Mouse (Mus musculus): ENCODE measurements at regions not wholly inside any gene's neighbourhood (a gene's known extent, or its start where the extent isn't known, plus 50 kb on each side); places are given as distances from the start of the nearest gene placed in this dataset.

- DNase-seq (ENCODE audit: low read depth, low spot score), result no peak
Observed at GRCm38 (mm10) chr4:71663397-71663796, 94.4 kb downstream of the Gm11232 start.

DNA sequence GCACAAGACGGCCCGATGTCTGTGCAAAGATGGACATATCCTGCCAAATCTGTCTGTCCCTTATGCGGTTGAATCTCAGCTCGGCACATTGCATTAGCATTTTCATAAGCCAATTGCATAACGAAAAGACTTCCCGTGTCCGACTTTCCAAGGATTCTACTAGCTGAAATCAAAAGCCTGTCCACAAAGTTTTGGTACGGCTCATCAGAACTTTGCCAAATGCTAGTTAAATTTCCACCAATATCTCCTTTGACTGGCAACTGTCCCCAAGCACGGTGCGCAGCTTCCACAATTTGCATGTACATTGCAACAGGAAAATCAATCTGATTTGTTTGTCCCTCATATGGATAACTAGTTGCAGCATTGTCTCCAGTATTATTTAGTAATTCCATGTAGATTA is 117.2 kb downstream of the Gm11232 start:
- DNase-seq (ENCODE audit: low read depth, low spot score), result no peak

DNA sequence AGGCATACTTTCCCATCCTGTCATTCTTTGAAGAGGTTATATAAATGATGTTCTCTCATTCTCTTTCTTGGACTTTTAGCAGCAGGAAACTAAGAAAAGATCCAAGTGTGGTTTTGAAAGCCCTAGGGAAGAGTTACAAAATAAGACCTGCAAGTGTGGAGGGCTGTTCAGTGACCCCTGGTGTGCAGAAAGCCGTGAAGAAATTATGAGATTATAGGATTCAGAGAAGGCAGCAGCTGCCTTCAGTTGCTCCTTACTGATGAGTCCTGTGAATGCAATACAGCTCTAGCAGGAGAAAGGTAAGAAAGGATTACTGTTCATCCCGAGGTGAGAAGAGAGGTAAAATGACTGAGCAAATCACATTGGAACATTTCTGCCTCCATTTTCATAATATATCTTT is 130.7 kb downstream of the Gm11232 start:
- no peak for DNase-seq (ENCODE audit: low read depth, low spot score)

DNA sequence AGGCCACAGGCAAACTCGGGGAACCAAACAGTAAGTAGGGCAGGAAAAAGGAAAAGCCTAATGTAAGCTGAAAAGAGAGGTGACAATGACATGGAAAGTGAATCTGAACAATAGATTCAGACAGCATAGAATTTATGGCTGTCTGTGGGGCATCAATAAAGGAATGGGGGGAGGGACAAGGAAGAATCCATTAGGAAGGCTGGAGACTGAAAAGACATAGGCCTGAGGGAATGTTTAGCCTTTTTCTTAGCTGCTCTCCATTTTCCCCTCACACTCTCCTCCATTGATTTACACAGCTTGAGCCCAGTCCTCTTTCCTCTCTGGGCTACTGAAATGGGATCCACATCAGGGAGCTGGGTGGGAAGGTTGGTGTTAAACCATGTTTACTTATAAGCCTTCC is 131.1 kb downstream of the Gm11232 start:
- DNase-seq (ENCODE audit: low read depth, low spot score), result no peak

DNA sequence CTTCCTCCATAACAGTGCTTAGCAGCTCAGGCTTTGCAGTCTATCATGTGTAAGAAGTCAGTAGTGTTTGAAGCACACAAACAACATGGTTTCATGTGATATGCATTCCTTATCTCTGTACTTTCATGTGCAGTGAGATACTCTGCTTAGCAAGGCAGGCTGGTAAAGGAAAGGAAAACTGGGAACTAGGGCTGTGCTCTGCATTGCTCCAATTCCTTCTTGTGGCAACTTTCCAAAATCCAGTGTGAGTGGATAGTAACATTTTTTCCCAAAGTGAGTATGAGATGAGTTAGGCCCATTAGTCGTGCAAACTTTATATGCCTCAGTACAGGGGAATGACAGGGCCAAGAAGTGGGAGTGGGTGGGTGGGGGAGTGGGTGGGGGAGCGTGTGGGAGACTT is 133.0 kb downstream of the Gm11232 start:
- DNase-seq (ENCODE audit: low read depth, low spot score), result no peak

DNA sequence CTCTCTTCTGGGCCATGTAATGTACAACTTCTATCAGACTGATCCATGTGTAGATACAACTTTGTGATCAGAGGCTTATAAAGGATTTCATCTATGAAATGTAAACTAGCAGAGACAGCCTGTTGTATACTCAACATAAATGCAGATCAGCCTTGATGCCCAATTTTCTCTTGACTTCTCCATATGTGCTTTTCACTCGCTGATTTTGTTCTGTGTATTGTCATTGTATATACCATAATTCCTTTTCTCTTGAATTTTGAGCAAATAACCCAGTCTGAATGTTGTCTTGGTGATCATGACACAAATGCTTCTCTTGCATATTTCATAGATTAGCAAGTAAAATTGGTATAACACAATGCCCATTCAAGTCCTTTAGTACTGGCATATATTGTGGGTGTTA is 144.0 kb downstream of the Gm11232 start:
- DNase-seq (ENCODE audit: low read depth, low spot score), result no peak

DNA sequence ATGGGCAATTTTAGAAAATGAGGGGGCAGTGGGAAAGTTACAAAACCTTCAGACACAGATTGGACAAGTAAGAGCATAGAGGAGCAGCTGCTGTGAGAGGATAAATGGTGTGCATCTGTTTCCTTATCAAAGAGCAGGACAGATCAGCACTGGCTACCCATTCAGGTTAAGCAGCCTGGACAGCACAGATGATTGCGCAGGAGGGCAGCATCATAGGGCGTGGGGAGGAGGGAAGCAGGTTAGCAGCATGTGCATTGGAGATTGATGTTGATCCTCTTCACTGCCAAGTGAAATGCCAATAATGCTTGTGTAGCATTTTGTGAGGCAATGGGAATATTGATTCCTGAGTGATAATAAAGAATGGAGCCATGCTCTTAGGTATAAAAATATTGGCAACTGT is 171.9 kb downstream of the Gm11232 start:
- DNase-seq (ENCODE audit: low read depth, low spot score), result no peak

GRCm38 (mm10) chr4:71560656-71561055 is 197.1 kb downstream of the Gm11232 start:
- no peak for DNase-seq (ENCODE audit: low read depth, low spot score)

- DNase-seq (ENCODE audit: low read depth, low spot score), result no peak
Observed at GRCm38 (mm10) chr4:71539200-71539599, 218.6 kb downstream of the Gm11232 start.

DNA sequence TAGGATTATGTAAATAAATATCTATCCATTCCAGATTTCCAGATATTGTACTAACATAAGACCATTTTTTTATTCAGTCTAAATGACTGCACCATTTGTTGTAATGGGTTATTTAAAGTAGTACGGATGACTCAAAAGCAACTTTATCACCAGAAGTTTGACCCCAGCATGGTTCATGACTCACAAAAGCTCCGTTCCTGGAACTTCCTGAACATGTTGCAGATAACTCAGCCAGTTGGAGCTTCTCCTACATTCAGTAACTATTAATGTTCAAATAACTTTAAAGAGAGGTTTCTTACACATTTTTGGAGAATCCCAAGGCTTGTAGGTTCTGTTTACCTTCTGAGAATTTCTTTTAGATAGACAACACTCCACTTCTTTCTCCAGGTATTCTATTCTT is 219.8 kb downstream of the Gm11232 start:
- no peak for DNase-seq (ENCODE audit: low read depth, low spot score)

- DNase-seq (ENCODE audit: low read depth, low spot score), result no peak
Observed at GRCm38 (mm10) chr4:71524255-71524970, 233.4 kb downstream of the Gm11232 start.

DNA sequence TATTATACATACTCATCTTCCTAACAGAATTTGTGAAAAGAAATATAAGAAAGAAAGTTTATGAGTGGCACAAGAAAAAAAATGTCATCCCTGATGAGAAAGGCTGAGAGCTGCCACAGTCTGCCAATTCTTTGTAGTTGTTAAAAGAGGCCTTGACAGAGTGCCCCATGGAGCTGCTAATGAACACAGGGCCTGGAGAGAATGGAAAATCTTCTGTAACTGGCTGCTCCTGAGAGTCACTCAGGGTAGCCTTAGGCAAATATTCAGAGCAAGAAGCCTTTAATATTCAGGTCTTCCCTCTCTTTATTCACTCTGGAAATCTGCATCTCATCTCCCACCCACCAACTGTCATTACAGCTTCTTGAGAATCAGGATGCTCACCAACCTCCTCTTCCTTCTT is 237.0 kb downstream of the Gm11232 start:
- DNase-seq (ENCODE audit: low read depth, low spot score), result no peak

- peak; percentile 0 for DNase-seq (ENCODE audit: low read depth, low spot score)
Observed at GRCm38 (mm10) chr4:71517921-71518404, 239.8 kb downstream of the Gm11232 start.

GRCm38 (mm10) chr4:71506911-71507310 is 250.9 kb downstream of the Gm11232 start:
- no peak for DNase-seq (ENCODE audit: low read depth, low spot score)

DNA sequence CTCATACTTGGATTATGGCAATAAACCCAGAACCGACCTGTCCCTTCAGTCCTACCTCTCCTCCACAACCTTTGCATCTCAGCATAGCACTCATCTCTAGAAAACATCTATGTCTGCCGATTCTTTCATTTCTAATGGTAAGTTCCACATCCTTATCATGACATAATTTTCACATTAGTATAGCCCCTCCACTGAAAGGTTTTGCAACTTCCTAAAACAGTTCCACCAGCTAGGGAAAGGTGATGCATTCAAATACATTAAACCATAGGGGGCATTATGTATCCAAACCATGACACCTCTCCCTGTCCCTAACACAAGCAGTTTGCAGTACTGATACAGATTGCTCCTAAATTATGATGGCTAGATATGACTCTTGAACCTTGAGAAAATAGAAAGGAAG is 268.0 kb downstream of the Gm11232 start:
- DNase-seq (ENCODE audit: low read depth, low spot score), result no peak

- no peak for DNase-seq (ENCODE audit: low read depth, low spot score)
Observed at GRCm38 (mm10) chr4:71488663-71489161, 269.1 kb downstream of the Gm11232 start.

DNA sequence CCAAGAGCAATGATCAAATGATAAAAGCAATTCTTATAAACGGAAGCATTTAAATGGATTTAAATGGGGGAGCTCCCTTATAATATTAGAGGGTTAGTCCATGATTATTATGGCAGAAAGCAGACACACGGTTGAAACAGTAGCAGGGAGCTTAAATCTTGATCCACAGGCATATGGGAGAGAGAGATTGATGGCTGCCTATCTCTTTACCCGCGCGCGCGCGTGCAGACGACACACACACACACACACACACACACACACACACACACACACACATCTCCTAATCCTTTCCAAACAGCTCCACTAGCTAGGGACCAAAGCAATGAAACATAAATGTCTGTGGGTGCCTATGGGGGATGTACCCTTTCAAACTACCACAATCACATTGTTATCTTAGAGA is 269.7 kb downstream of the Gm11232 start:
- DNase-seq (ENCODE audit: low read depth, low spot score), result no peak

DNA sequence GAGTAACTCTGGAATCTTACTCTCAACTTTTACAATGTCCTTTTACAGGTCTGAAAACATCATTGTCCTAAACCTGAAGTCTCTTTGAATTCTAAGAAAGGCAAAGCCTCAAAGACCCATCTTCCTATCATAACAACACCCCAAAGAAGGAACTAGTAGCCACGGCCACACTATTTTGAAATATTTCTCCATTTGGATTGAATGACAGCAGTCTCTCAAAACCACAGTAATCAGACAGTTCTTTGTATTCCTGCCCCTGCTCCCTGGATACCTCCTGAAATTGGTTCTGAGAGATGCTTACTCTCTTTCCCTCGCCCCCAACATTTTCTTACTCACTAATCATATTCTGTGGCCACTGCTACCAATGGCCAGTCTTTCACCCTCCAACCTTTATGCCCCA is 276.8 kb downstream of the Gm11232 start:
- DNase-seq (ENCODE audit: low read depth, low spot score), result no peak

GRCm38 (mm10) chr4:71470580-71470979 is 287.2 kb downstream of the Gm11232 start:
- DNase-seq (ENCODE audit: low read depth, low spot score), result no peak

- no peak for DNase-seq (ENCODE audit: low read depth, low spot score)
Observed at GRCm38 (mm10) chr4:71454811-71455210, 303.0 kb downstream of the Gm11232 start.

DNA sequence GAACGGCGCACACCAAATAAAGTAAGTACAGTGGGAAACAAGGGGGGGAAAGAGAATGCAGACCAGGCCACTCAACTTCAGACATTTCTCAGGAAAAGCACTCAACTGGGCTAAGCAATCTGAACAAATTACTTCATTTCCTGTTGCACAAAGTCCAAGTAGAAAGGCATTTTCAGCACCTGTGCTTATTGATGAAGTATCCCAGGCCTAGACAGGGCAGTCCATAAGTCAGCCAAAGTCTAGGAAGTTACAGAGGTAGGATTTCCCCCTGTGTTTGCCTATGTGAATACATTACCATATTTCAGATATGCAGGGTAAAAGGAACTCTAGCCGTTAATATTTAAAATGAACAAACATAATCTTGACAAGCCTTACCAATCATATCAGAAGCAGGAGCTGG is 304.3 kb downstream of the Gm11232 start:
- DNase-seq (ENCODE audit: low read depth, low spot score), result no peak

DNA sequence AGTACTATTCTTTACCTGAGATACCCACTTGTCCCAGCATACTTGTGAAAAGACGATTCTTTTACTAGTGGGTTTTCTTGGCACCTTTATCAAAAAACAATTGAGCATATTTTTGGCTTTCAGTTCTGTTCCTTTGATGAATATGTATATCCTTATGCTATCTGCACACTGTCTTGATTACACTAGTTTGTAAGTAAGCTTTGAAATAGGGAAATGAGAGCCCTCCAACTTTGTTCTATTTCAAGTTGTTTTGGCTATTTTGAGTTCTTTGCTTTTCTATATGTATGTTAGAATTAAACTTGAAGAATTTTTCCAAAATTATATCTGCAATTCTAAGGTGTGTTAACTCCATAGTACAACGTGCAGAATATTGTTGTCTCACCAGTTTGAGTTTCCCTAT is 311.3 kb downstream of the Gm11232 start:
- DNase-seq (ENCODE audit: low read depth, low spot score), result no peak

DNA sequence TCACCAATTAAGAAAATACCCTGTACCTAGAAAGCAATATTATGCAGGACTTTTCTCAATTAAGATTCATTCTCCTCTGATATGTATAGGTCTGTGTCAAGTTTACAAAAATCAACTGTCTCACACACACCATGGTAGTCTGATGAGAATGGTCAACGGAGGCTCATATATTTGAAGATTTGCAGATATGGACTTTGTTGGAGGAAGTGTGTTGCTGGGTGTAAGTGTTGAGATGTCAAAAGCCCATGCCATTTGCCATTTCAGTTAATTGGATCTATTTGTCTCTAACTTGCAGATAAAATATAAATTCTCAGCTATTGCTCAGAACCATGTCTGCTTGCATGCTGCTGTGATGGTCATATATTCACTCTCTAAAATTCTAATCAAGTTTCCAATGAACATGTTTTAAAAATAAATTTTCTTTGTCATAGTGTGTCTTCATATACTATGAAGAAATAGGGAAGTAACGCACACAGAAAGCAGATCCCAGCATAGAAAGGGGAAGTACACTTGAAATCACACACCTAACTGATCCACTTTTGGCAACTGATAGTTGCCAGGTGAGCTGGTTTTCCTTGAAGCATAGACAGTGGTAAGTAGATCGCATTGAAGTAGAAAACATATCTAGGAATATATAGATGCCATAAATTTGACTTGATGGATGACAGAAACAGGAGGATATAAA is 326.4 kb downstream of the Gm11232 start:
- no peak for DNase-seq (ENCODE audit: low read depth, low spot score)
